Mouse (Mus musculus): ENCODE measurements around the gene Ssr4.

GRCm38 (mm10) chrX:73744774-73745481 is 41.9 kb upstream of the Ssr4 start:
- TF ChIP-seq EP300 (IDR thresholded peaks at IDR 0.05; ENCODE audit: insufficient read depth, low read depth, low read length) (no peak), CTCF (IDR thresholded peaks at IDR 0.05; ENCODE audit: low read depth, low read length) (no peak), POLR2A (IDR thresholded peaks at IDR 0.05; ENCODE audit: insufficient read depth, low read length) (no peak)

Measured in ES-Bruce4 (cell line).